8 mouse cellular contexts compared by ENCODE assay signal in genomic region chr4:45019009-45019408, GRCm38 (mm10). TPM values are rescaled to one million over a fixed set of nuclear protein-coding genes. Genes with fewer than 3 reads are reported as not detected.
DNase-seq lines count a peak whose midpoint lies in the region; ATAC-seq and TF ChIP-seq lines count a peak whose summit lies in the region.

No protein-coding gene starts in this region.

- peak overlapping the region; percentile 97 for H3K4me2 ChIP-seq in heart, embryonic 12.5 days
- H3K4me2 ChIP-seq in forebrain, embryonic 16.5 days (ENCODE audit: low read length), result peak overlapping the region; percentile 93
- H3K4me2 ChIP-seq in liver, embryonic 16.5 days (ENCODE audit: low read depth, low read length), result peak overlapping the region; percentile 87

- H3K9ac ChIP-seq in heart, embryonic 12.5 days, result peak overlapping the region; percentile 79
- peak overlapping the region; percentile 59 for H3K9ac ChIP-seq in ES-Bruce4 (ENCODE audit: low read depth, poor library complexity, severe bottlenecking)
- peak overlapping the region; percentile 74 for H3K9ac ChIP-seq in forebrain, embryonic 16.5 days (replicated peaks; ENCODE audit: low read depth, low read length)
- H3K9ac ChIP-seq in liver, embryonic 16.5 days (ENCODE audit: low read depth, low read length), result peak overlapping the region; percentile 64

- no peaks in the 10 kb centered on the region for H3K27me3 ChIP-seq in heart, embryonic 12.5 days (replicated peaks)
- H3K27me3 ChIP-seq in ES-Bruce4 (ENCODE audit: control insufficient read depth, insufficient read depth, low read length, poor library complexity, severe bottlenecking), result no peaks in the 10 kb centered on the region
- H3K27me3 ChIP-seq in forebrain, embryonic 16.5 days (replicated peaks; ENCODE audit: control insufficient read depth, insufficient read depth, low read length), result no peaks in the 10 kb centered on the region
- H3K27me3 ChIP-seq in liver, embryonic 16.5 days (ENCODE audit: control insufficient read depth, insufficient read depth, low read depth, low read length), result no peaks in the 10 kb centered on the region

- ATAC-seq in heart, embryonic 12.5 days (ENCODE audit: insufficient number of reproducible peaks, low FRiP score), result no peak
- ATAC-seq in forebrain, embryonic 16.5 days, result peak; percentile 32; the same call in 1 of the 2 replicates
- ATAC-seq in liver, embryonic 16.5 days (ENCODE audit: low read depth), result no peak

- no peak for TF ChIP-seq POLR2A in ES-Bruce4 (IDR thresholded peaks at IDR 0.05; ENCODE audit: insufficient read depth, low read length)

- peaks cover 19% of the 10 kb centered on the region for H3K36me3 ChIP-seq in heart, embryonic 12.5 days
- H3K36me3 ChIP-seq in ES-Bruce4 (ENCODE audit: control insufficient read depth, insufficient read depth, low read length, poor library complexity, severe bottlenecking), result peaks cover 13% of the 10 kb centered on the region
- H3K36me3 ChIP-seq in forebrain, embryonic 16.5 days (ENCODE audit: control insufficient read depth, insufficient read depth), result no peaks in the 10 kb centered on the region
- H3K36me3 ChIP-seq in liver, embryonic 16.5 days (ENCODE audit: control insufficient read depth, insufficient read depth), result no peaks in the 10 kb centered on the region

- 0 out of 2 replicates have a peak overlapping the region, but pooled peaks have one; percentile 12 for H3K27ac ChIP-seq in heart, embryonic 12.5 days (ENCODE audit: poor library complexity, severe bottlenecking)
- no peak overlapping the region for H3K27ac ChIP-seq in ES-Bruce4 (ENCODE audit: insufficient read depth, low read length)
- no peak overlapping the region for H3K27ac ChIP-seq in forebrain, embryonic 16.5 days (ENCODE audit: low read length)
- H3K27ac ChIP-seq in liver, embryonic 16.5 days (ENCODE audit: low read length), result no peak overlapping the region

- H3K9me3 ChIP-seq in heart, embryonic 12.5 days (replicated peaks), result no peaks in the 10 kb centered on the region
- no peaks in the 10 kb centered on the region for H3K9me3 ChIP-seq in ES-Bruce4 (replicated peaks; ENCODE audit: control insufficient read depth, insufficient read depth, low read length, poor library complexity, severe bottlenecking)
- H3K9me3 ChIP-seq in forebrain, embryonic 16.5 days (ENCODE audit: control insufficient read depth, low read length), result no peaks in the 10 kb centered on the region
- no peaks in the 10 kb centered on the region for H3K9me3 ChIP-seq in liver, embryonic 16.5 days (replicated peaks; ENCODE audit: control insufficient read depth, low read length)

- H3K4me3 ChIP-seq in heart, embryonic 12.5 days, result peak overlapping the region; percentile 83
- H3K4me3 ChIP-seq in ES-Bruce4 (ENCODE audit: low read depth, low read length), result peak overlapping the region; percentile 95
- peak overlapping the region; percentile 86 for H3K4me3 ChIP-seq in forebrain, embryonic 16.5 days (replicated peaks; ENCODE audit: low read length)
- peak overlapping the region; percentile 82 for H3K4me3 ChIP-seq in liver, embryonic 16.5 days (ENCODE audit: low read depth, low read length)

- intact Hi-C loops in heart, postnatal 36 days (cut with DNase I), result loop anchor here (5.0 to 10.0 kb wide), 3 partner anchors 78 to 1118 kb away; partner anchors contain the start of genes Ncbp1 and Tstd2
- intact Hi-C loops in gastrocnemius, postnatal 36 days (cut with DNase I), result loop anchor here (5.0 to 10.0 kb wide), 3 partner anchors 78 to 956 kb away; no protein-coding TSS in a partner anchor

- H3K4me1 ChIP-seq in heart, embryonic 12.5 days (replicated peaks), result peaks cover 16% of the 10 kb centered on the region
- no peaks in the 10 kb centered on the region for H3K4me1 ChIP-seq in ES-Bruce4 (ENCODE audit: control insufficient read depth, insufficient read depth, low read length)
- H3K4me1 ChIP-seq in forebrain, embryonic 16.5 days (replicated peaks; ENCODE audit: control insufficient read depth, insufficient read depth, low read length), result peaks cover 13% of the 10 kb centered on the region
- peaks cover 16% of the 10 kb centered on the region for H3K4me1 ChIP-seq in liver, embryonic 16.5 days (ENCODE audit: control insufficient read depth, low read depth, low read length)

- 1% methylated on average over 14 of the region's 14 CpGs for WGBS in heart, embryonic 12.5 days
- 1% methylated on average over 14 of the region's 14 CpGs for WGBS in forebrain, embryonic 16.5 days
- under 1% methylated on average over 14 of the region's 14 CpGs for WGBS in liver, embryonic 16.5 days (ENCODE audit: insufficient replicate concordance)

- DNase-seq in heart, postnatal 36 days, result no peak
- no peak for DNase-seq in gastrocnemius, postnatal 36 days
- no peak for DNase-seq in urinary bladder, adult 2 months (ENCODE audit: low spot score)
- no peak for DNase-seq in urinary bladder, postnatal 25 days (ENCODE audit: low spot score)

- no peak for TF ChIP-seq EP300 in ES-Bruce4 (IDR thresholded peaks at IDR 0.05; ENCODE audit: insufficient read depth, low read depth, low read length)

- no peak for TF ChIP-seq CTCF in ES-Bruce4 (IDR thresholded peaks at IDR 0.05; ENCODE audit: low read depth, low read length)

RNA-seq across cellular contexts. Expression of gene Polr1e, which starts 0.6 kb away (rescaled TPM):
- 52.1 and 63.0 TPM in 2 replicates for polyA plus RNA-seq in heart, embryonic 12.5 days (2016; fragmentation: Nextera tagmentation; extraction: Ambion mirVana)
- total RNA-seq in heart, postnatal 36 days (2021), result 10 to 100 TPM; 21.9 to 24.8 TPM
- 35.1 and 36.0 TPM in 2 replicates for polyA plus RNA-seq in ES-Bruce4 (2011; ENCODE audit: insufficient read depth, insufficient read length, low read depth, missing spikeins)
- 32.1 and 35.1 TPM in 2 replicates for polyA plus RNA-seq in forebrain, embryonic 16.5 days (2015; fragmentation: Nextera tagmentation; extraction: Ambion mirVana)
- 11.4 and 13.1 TPM in 2 replicates for polyA plus RNA-seq in liver, embryonic 16.5 days (2015; fragmentation: Nextera tagmentation; extraction: Ambion mirVana)
- total RNA-seq in gastrocnemius, postnatal 36 days (2021), result 1 to 10 TPM; 3.9 to 4.2 TPM
- polyA plus RNA-seq in urinary bladder, adult 2 months (2012; rRNA removed), result 14.1 and 17.2 TPM in 2 replicates

RNA-seq across cellular contexts. Expression of gene Zbtb5, which starts 6.8 kb away (rescaled TPM):
- polyA plus RNA-seq in heart, embryonic 12.5 days (2016; fragmentation: Nextera tagmentation; extraction: Ambion mirVana), result 19.5 and 20.4 TPM in 2 replicates
- total RNA-seq in heart, postnatal 36 days (2021), result 1 to 10 TPM; 6.0 to 6.1 TPM
- polyA plus RNA-seq in ES-Bruce4 (2011; ENCODE audit: insufficient read depth, insufficient read length, low read depth, missing spikeins), result 11.2 and 12.8 TPM in 2 replicates
- 47.3 and 50.4 TPM in 2 replicates for polyA plus RNA-seq in forebrain, embryonic 16.5 days (2015; fragmentation: Nextera tagmentation; extraction: Ambion mirVana)
- polyA plus RNA-seq in liver, embryonic 16.5 days (2015; fragmentation: Nextera tagmentation; extraction: Ambion mirVana), result 5.5 TPM in 2 replicates
- total RNA-seq in gastrocnemius, postnatal 36 days (2021), result 1 to 10 TPM; 2.8 to 3.0 TPM
- polyA plus RNA-seq in urinary bladder, adult 2 months (2012; rRNA removed), result 8.5 and 8.6 TPM in 2 replicates

RNA-seq across cellular contexts. Expression of gene Grhpr, which starts 37.8 kb away (rescaled TPM):
- 89.0 and 89.3 TPM in 2 replicates for polyA plus RNA-seq in heart, embryonic 12.5 days (2016; fragmentation: Nextera tagmentation; extraction: Ambion mirVana)
- total RNA-seq in heart, postnatal 36 days (2021), result 10 to 100 TPM; 36.9 to 41.9 TPM
- 26.8 and 26.9 TPM in 2 replicates for polyA plus RNA-seq in ES-Bruce4 (2011; ENCODE audit: insufficient read depth, insufficient read length, low read depth, missing spikeins)
- 19.3 and 20.4 TPM in 2 replicates for polyA plus RNA-seq in forebrain, embryonic 16.5 days (2015; fragmentation: Nextera tagmentation; extraction: Ambion mirVana)
- 165 and 179 TPM in 2 replicates for polyA plus RNA-seq in liver, embryonic 16.5 days (2015; fragmentation: Nextera tagmentation; extraction: Ambion mirVana)
- total RNA-seq in gastrocnemius, postnatal 36 days (2021), result 10 to 100 TPM; 25.6 to 26.3 TPM
- polyA plus RNA-seq in urinary bladder, adult 2 months (2012; rRNA removed), result 34.9 and 38.4 TPM in 2 replicates
